Mouse (Mus musculus) G1E (cell line): ENCODE measurements at regions not wholly inside any gene's neighbourhood (a gene's known extent, or its start where the extent isn't known, plus 50 kb on each side); places are given as distances from the start of the nearest gene placed in this dataset.

Source experiments
- ATAC-seq: 2 replicates; pipeline ENCODE4 v1.8.0; 2016; ENCODE audit warnings: mild to moderate bottlenecking; ENCODE audit not compliant: insufficient number of reproducible peaks, poor library complexity, low FRiP score, severe bottlenecking; ENCODE audit errors: extremely low read depth
- DNase-seq: peaks from one replicate; pipeline ENCODE4 v3.0.0; 2012; ENCODE audit warnings: low spot score
- H3K27me3 ChIP-seq: 2 replicates; pipeline ENCODE4 v1.6.1; 2012; ENCODE audit warnings: mild to moderate bottlenecking, low read length, inconsistent platforms; ENCODE audit not compliant: insufficient read depth
- H3K36me3 ChIP-seq: replicated peaks from 2 replicates; pipeline ENCODE3; 2012; ENCODE audit warnings: mild to moderate bottlenecking, inconsistent platforms
- H3K4me1 ChIP-seq: 2 replicates; pipeline ENCODE4 v1.6.1; 2012; ENCODE audit warnings: low read depth, low read length, inconsistent platforms, mixed read lengths; ENCODE audit not compliant: insufficient read depth
- H3K4me3 ChIP-seq: 2 replicates; pipeline ENCODE4 v1.5.1; 2012; ENCODE audit warnings: low read depth, mild to moderate bottlenecking, inconsistent platforms, low read length, moderate library complexity, mixed read lengths
- H3K9me3 ChIP-seq: replicated peaks from 2 replicates; pipeline ENCODE4 v1.6.1; 2012; ENCODE audit warnings: inconsistent platforms
- CTCF ChIP-seq: IDR thresholded peaks from 2 replicates; pipeline ENCODE4 v1.5.1; 2012; ENCODE audit warnings: low read depth, low read length, inconsistent platforms, mixed read lengths
- GATA1 ChIP-seq: IDR thresholded peaks from 2 replicates; pipeline ENCODE4 v1.6.1; 2012; ENCODE audit warnings: borderline replicate concordance, low read length, inconsistent platforms, mixed read lengths
- GATA2 ChIP-seq: IDR thresholded peaks from 2 replicates; pipeline ENCODE4 v1.6.1; 2012; ENCODE audit warnings: low read depth, low read length, inconsistent platforms, borderline replicate concordance
- POLR2AphosphoS5 ChIP-seq: IDR thresholded peaks from 2 replicates; pipeline ENCODE4 v1.6.1; 2012; ENCODE audit warnings: low read depth, low read length, inconsistent platforms; ENCODE audit not compliant: insufficient replicate concordance
- TAL1 ChIP-seq: conservative IDR thresholded peaks from 2 replicates; pipeline ENCODE4 v1.6.1; 2012; ENCODE audit warnings: low read depth, low read length, inconsistent platforms, mixed read lengths

GRCm38 (mm10) chr1:128722061-128722471, 130.0 kb upstream of the Cxcr4 start:
- TF ChIP-seq TAL1, result no peak
- TF ChIP-seq POLR2AphosphoS5, result no peak
- no peak for TF ChIP-seq CTCF
- TF ChIP-seq GATA1, result no peak
- no peaks in the 10 kb centered on the region for H3K4me1 ChIP-seq
- no peak overlapping the region for H3K4me3 ChIP-seq
- H3K36me3 ChIP-seq, result no peaks in the 10 kb centered on the region
- ATAC-seq (no peak), DNase-seq (no peak)
- no peaks in the 10 kb centered on the region for H3K27me3 ChIP-seq
- no peaks in the 10 kb centered on the region for H3K9me3 ChIP-seq

GRCm38 (mm10) chr1:128714843-128715242, 122.8 kb upstream of the Cxcr4 start:
- no peaks in the 10 kb centered on the region for H3K4me1 ChIP-seq
- DNase-seq, result no peak
- ATAC-seq, result no peak
- no peak for TF ChIP-seq CTCF
- no peak for TF ChIP-seq POLR2AphosphoS5
- TF ChIP-seq GATA2, result no peak
- TF ChIP-seq GATA1, result no peak
- no peak for TF ChIP-seq TAL1
- no peaks in the 10 kb centered on the region for H3K27me3 ChIP-seq
- H3K4me3 ChIP-seq, result no peak overlapping the region
- H3K9me3 ChIP-seq, result peaks cover 22% of the 10 kb centered on the region
- H3K36me3 ChIP-seq, result no peaks in the 10 kb centered on the region

- H3K36me3 ChIP-seq, result no peaks in the 10 kb centered on the region
- no peaks in the 10 kb centered on the region for H3K4me1 ChIP-seq
- TF ChIP-seq GATA2, result no peak
- TF ChIP-seq CTCF, result no peak
- no peaks in the 10 kb centered on the region for H3K27me3 ChIP-seq
- H3K9me3 ChIP-seq, result peaks cover 28% of the 10 kb centered on the region
- ATAC-seq (no peak), DNase-seq (no peak)
- H3K4me3 ChIP-seq, result no peak overlapping the region
Observed at GRCm38 (mm10) chr1:128712876-128713275, 120.8 kb upstream of the Cxcr4 start.

- ATAC-seq, result no peak
- no peak for TF ChIP-seq POLR2AphosphoS5
- no peak for TF ChIP-seq CTCF
- no peak for TF ChIP-seq TAL1
- TF ChIP-seq GATA1, result no peak
- TF ChIP-seq GATA2, result no peak
- no peaks in the 10 kb centered on the region for H3K27me3 ChIP-seq
- H3K4me1 ChIP-seq, result no peaks in the 10 kb centered on the region
- no peak overlapping the region for H3K4me3 ChIP-seq
- no peaks in the 10 kb centered on the region for H3K36me3 ChIP-seq
- peaks cover 32% of the 10 kb centered on the region for H3K9me3 ChIP-seq
- DNase-seq, result no peak
Observed at GRCm38 (mm10) chr1:128711121-128711520, 119.0 kb upstream of the Cxcr4 start.

GRCm38 (mm10) chr1:128707747-128708146, 115.7 kb upstream of the Cxcr4 start:
- no peak for ATAC-seq

GRCm38 (mm10) chr1:128706167-128706566, 114.1 kb upstream of the Cxcr4 start:
- Histone ChIP-seq H3K9me3 (peaks cover 23% of the 10 kb centered on the region), H3K27me3 (no peaks in the 10 kb centered on the region), H3K4me3 (no peak overlapping the region), H3K4me1 (no peaks in the 10 kb centered on the region), H3K36me3 (no peaks in the 10 kb centered on the region)
- ATAC-seq (no peak), DNase-seq (no peak)
- TF ChIP-seq GATA2 (no peak), POLR2AphosphoS5 (no peak), TAL1 (no peak), CTCF (no peak), GATA1 (no peak)

More at GRCm38 (mm10) chr1:128707747-128708146, 115.7 kb upstream of the Cxcr4 start:
- H3K36me3 ChIP-seq, result no peaks in the 10 kb centered on the region
- no peaks in the 10 kb centered on the region for H3K27me3 ChIP-seq
- TF ChIP-seq TAL1 (no peak), CTCF (no peak), GATA2 (no peak), GATA1 (no peak), POLR2AphosphoS5 (no peak)
- peaks cover 27% of the 10 kb centered on the region for H3K9me3 ChIP-seq
- H3K4me1 ChIP-seq, result no peaks in the 10 kb centered on the region
- DNase-seq, result no peak
- H3K4me3 ChIP-seq, result no peak overlapping the region

- Histone ChIP-seq H3K9me3 (peaks cover 20% of the 10 kb centered on the region; the same call in 1 of the 2 replicates), H3K36me3 (no peaks in the 10 kb centered on the region), H3K4me1 (no peaks in the 10 kb centered on the region), H3K27me3 (no peaks in the 10 kb centered on the region), H3K4me3 (no peak overlapping the region)
- DNase-seq, result no peak
- ATAC-seq, result no peak
- no peak for TF ChIP-seq TAL1
- TF ChIP-seq POLR2AphosphoS5, result no peak
- no peak for TF ChIP-seq GATA1
- no peak for TF ChIP-seq CTCF
- TF ChIP-seq GATA2, result no peak
Observed at GRCm38 (mm10) chr1:128705071-128705503, 113.0 kb upstream of the Cxcr4 start.
